Mouse (Mus musculus): ENCODE measurements around the gene Pkp1. TPM values are rescaled to one million over a fixed set of nuclear protein-coding genes. Genes with fewer than 3 reads are reported as not detected.

Pkp1 gene
- total RNA-seq (2023) = not detected

GRCm38 (mm10) chr1:135918644-135919407, at the start of gene Pkp1:
Gene Pkp1 (minus strand): TSS chr1:135919207.

GRCm38 (mm10) chr1:135835716-135836483, 83.1 kb downstream of the Pkp1 start, which contains the start of gene Tnnt2:
Gene Tnnt2 (plus strand): TSS chr1:135836354.

Other genes starting within 250 kb of the Pkp1 start
- gene Csrp1, start 199.1 kb downstream of the Pkp1 start, total RNA-seq (2023) = 79.9 TPM
- gene Phlda3, start 153.1 kb downstream of the Pkp1 start, total RNA-seq (2023) = not detected
- 1.3 TPM for gene Tnni1, start 139.8 kb downstream of the Pkp1 start, total RNA-seq (2023)
- 0.73 TPM for gene Lad1, start 100.6 kb downstream of the Pkp1 start, total RNA-seq (2023)
- gene Tnnt2, start 82.9 kb downstream of the Pkp1 start, total RNA-seq (2023) = not detected
- gene Igfn1, start 87.1 kb upstream of the Pkp1 start, total RNA-seq (2023) = not detected
- gene Tmem9, start 88.9 kb upstream of the Pkp1 start, total RNA-seq (2023) = 20.8 TPM
- not detected for gene Ascl5, start 131.6 kb upstream of the Pkp1 start, total RNA-seq (2023)
- gene Cacna1s, start 133.5 kb upstream of the Pkp1 start, total RNA-seq (2023) = 1.8 TPM
- 353 TPM for gene Kif21b, start 212.2 kb upstream of the Pkp1 start, total RNA-seq (2023)

Data from CD4-positive naive resting alpha-beta T cell, adult 76 days (primary cell).